Mouse (Mus musculus): ENCODE measurements around the gene Cd8b1. TPM values are rescaled to one million over a fixed set of nuclear protein-coding genes. Genes with fewer than 3 reads are reported as not detected.

Gene Cd8b1
- 0.31 and 0.76 TPM in 2 replicates for polyA plus RNA-seq (2012; rRNA removed; ENCODE audit: low replicate concordance)

DNA sequence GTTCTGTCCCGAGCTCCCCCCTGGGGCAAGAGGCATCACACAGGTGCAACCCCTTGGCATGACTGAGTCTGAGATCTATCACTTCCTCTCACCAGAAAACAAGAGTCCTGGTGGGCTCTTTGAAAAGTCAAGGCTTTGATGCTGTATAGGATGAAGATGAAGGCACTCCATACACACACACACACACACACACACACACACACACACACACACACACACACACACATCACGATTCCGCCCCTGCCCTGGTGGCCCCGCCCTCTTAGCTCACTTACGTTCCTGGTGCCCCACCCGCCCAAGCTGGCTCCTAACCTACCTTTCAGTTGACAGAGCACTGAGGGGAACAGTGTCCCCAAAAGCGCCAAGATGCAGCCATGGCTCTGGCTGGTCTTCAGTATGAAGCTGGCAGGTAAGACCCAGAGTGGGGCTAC is at the start of gene Cd8b1:
TSS of gene Cd8b1 (plus strand) at position 298 of the 431 bp plus-strand sequence.

DNA sequence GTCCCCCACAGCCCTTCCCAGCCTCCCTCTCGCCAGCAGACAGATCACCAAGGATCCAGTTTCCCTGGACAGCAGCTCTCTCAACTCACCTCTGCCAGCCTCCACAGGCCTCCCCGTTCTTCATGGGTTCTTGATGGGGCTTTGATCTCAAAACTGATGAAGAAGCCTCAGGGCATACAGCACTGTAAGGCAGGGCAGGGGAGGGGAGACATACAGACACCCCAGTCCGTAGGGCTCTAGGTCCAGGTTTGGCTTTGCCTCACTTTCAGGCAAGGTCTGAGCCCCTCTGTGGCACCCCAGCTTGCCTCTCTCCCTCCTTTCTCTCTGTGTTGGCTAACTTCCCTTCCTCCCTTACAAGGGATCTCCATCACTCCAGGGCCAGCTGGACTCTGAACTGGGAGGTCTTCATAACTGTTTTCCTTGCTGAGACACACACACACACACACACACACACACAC is 733 bp upstream of the Cd8b1 start, which contains the start of gene Smyd1:
TSS of gene Smyd1 (minus strand) at position 408 of the 458 bp plus-strand sequence.

DNA sequence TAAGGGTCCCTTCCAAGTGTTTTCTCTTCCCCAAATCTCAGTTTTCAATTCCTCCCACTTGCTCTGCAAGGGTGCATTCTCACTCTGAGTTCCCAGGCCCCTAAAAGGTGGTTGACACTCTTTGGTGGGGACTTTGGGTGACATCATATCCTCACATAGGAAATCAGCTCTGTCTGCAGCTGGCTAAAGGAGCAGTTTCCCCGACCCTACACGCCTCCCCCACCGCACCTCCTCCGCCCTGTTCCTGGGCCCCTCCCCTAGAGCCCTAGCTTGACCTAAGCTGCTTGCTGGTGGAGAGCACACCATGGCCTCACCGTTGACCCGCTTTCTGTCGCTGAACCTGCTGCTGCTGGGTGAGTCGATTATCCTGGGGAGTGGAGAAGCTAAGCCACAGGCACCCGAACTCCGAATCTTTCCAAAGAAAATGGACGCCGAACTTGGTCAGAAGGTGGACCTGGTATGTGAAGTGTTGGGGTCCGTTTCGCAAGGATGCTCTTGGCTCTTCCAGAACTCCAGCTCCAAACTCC is 50.7 kb downstream of the Cd8b1 start, which contains the start of gene Cd8a:
TSS of gene Cd8a (plus strand) at position 179 of the 527 bp plus-strand sequence.

Other genes with a start within 250 kb of the Cd8b1 start
- 14.2 and 31.0 TPM in 2 replicates for gene Thnsl2, start 178.3 kb upstream of the Cd8b1 start, polyA plus RNA-seq (2012; rRNA removed; ENCODE audit: low replicate concordance)
- gene Fabp1, start 123.0 kb upstream of the Cd8b1 start, polyA plus RNA-seq (2012; rRNA removed; ENCODE audit: low replicate concordance), result 1.4 TPM in 1 of 2 replicates, not detected in the other
- 13.7 and 27.1 TPM in 2 replicates for gene Krcc1, start 51.1 kb upstream of the Cd8b1 start, polyA plus RNA-seq (2012; rRNA removed; ENCODE audit: low replicate concordance)
- 0.89 and 1.8 TPM in 2 replicates for gene Smyd1, start 555 bp upstream of the Cd8b1 start, polyA plus RNA-seq (2012; rRNA removed; ENCODE audit: low replicate concordance)
- gene Cd8a, start 50.6 kb downstream of the Cd8b1 start, polyA plus RNA-seq (2012; rRNA removed; ENCODE audit: low replicate concordance), result 0.23 and 0.66 TPM in 2 replicates
- gene Rmnd5a, start 117.8 kb downstream of the Cd8b1 start, polyA plus RNA-seq (2012; rRNA removed; ENCODE audit: low replicate concordance), result 36.1 and 41.8 TPM in 2 replicates
- 9.2 and 13.2 TPM in 2 replicates for gene Rnf103, start 171.1 kb downstream of the Cd8b1 start, polyA plus RNA-seq (2012; rRNA removed; ENCODE audit: low replicate concordance)
- 49.6 and 53.6 TPM in 2 replicates for gene Chmp3, start 221.0 kb downstream of the Cd8b1 start, polyA plus RNA-seq (2012; rRNA removed; ENCODE audit: low replicate concordance)